Mouse (Mus musculus) erythroblast, adult 5-6 weeks (primary cell): ENCODE results near the gene Gm9495. TPM values are rescaled to one million over a fixed set of nuclear protein-coding genes. Genes with fewer than 3 reads are reported as not detected.
"Not testable (repeated sequence)": the region's sequence is repeated elsewhere in the genome, so short reads cannot be mapped to it uniquely, and the experiment has no call there.

ENCODE experiments used
- ATAC-seq: replicated peaks from 2 replicates; pipeline ENCODE4 v1.8.0; 2016; ENCODE audit warnings: moderate number of reproducible peaks, mild to moderate bottlenecking, moderate TSS enrichment, inconsistent platforms; ENCODE audit not compliant: poor library complexity, low FRiP score, severe bottlenecking
- total RNA-seq, 2 experiments: library from RNA; stranded (forward) in 1 of 2; stranded (reverse) in 1 of 2; fragments of 150-400 nt in 1 of 2; fragments of 200-764, 138-1000 nt in 1 of 2; gene quantifications; 2 replicates each; pipeline versions ENCODE4 v1.2.3 to v1.2.4; 2015 to 2017; ENCODE audit warnings: low replicate concordance in 2 of 2

The Gm9495 gene
- not detected in 2 replicates for total RNA-seq (2015; ENCODE audit: low replicate concordance)
- total RNA-seq (2017; ENCODE audit: low replicate concordance): not detected in 2 replicates

DNA sequence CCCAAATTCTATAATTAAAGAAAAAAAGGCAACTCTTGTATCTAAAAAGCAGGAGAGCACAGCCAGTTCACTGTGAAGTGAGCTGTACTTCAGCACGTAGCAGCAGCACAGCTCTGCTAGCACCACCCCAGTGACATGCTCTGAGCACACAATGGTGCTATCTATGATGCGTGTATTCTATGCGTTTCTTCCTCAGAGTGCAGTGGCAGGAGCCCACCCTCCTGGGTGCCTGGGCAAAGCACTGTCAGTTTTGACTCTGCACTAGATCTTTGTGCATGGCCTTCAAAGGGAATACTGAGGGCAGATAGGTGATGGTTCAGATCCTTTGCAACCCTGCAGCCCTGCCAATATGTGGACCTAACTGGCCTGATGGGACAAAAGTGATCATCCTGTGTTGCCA is at the start of gene Gm9495:
Gene Gm9495, minus strand, starts transcription at position 101 of the 400 bp plus-strand sequence.
- ATAC-seq: not testable (repeated sequence)

DNA sequence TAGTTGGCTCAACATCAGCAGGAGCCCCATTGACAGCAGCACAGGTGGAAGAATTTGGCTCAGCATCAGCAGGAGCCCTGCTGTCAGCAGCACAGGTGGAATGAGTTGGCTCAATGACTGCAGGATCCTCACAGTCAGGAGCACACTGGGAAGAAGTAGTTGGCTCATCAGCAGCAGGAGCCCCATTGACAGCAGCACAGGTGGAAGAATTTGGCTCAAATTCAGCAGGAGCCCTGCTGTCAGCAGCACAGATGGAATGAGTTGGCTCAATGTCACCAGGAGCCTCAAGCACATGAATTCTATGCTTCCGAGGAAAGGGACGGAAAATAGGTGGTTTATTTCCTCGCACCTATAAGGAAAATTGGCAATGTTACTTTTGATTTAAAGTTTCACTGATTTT is 21.6 kb upstream of the Gm9495 start:
- not testable (repeated sequence) for ATAC-seq

DNA sequence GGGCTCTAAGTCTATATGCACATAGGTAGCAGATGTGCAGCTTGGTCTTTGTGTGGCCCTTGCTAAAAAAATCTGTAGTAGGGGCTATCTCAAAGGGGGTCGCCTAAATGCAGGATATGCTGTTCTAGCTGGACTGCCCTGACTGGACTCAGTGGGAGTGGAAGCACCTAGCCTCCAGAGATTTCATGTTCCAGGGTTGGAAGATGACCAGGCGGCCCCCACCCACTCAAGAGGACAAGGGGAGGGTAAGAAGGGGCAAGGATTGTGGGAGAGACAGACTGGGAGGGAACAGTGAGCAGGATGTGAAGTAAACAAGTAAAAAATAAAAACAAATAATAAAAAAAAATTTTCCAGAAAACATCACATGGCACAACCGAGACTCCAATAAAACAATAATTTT is 33.3 kb downstream of the Gm9495 start:
- not testable (repeated sequence) for ATAC-seq

DNA sequence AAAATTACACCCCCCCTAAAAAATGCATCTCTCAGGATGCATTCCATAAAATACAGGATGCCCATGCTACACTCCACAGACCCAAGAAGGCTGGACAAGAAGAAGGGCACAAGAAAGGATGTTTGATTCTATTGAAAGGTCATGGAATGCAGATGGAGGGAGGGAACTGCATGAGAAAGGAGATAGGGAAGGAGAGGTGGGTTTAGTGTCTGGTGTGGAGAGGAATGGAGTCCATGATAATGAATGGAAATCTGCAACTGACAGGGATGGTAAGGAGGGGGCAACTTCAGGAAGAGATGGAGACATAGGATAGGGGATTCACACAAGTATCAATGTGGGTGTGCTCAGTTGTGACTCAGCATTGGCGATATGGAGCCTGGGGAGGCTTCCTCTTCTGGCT is 39.0 kb downstream of the Gm9495 start:
- ATAC-seq: no peak

DNA sequence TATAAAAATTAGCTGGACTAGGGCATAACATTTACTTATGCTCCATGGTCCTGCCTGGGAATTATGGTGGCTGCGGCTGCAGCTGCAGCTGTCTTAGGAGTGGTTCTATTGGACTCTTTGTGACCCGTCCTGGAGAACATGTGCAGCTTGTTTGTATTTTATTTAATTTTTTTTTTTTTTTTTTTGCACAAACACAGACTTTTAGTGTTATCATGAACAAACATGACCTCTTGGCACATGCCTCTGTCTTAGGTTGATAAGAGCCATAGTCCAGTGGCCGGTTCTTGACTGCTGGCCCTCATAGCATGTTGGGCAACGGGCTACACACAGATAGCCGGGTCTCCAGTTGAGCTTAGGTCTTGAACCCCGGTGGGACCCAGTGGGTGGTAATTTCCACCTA is 48.6 kb downstream of the Gm9495 start:
- no peak for ATAC-seq

DNA sequence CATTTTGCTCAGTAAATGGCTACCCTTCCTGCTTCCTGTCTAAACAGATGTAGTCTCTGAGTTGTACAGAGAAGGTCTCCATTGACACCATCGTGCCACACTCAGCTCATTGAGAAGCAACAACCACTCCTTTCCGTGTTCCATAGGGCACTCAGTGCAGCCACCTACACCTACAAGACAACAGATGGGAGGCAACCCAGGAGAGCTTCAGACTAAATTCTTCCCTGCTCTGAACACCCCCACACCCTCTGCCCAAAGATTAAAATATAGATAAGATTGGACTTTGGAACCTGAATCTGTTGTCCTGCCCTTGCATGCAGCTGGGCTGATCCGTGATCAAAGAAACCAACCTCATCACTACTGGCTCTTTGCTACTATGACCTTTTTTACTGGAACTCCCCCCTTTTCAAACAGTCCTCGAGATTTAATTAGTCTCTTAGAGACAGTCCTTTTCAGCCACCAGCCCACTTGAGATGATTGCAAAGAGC is 53.4 kb downstream of the Gm9495 start:
- ATAC-seq: no peak

DNA sequence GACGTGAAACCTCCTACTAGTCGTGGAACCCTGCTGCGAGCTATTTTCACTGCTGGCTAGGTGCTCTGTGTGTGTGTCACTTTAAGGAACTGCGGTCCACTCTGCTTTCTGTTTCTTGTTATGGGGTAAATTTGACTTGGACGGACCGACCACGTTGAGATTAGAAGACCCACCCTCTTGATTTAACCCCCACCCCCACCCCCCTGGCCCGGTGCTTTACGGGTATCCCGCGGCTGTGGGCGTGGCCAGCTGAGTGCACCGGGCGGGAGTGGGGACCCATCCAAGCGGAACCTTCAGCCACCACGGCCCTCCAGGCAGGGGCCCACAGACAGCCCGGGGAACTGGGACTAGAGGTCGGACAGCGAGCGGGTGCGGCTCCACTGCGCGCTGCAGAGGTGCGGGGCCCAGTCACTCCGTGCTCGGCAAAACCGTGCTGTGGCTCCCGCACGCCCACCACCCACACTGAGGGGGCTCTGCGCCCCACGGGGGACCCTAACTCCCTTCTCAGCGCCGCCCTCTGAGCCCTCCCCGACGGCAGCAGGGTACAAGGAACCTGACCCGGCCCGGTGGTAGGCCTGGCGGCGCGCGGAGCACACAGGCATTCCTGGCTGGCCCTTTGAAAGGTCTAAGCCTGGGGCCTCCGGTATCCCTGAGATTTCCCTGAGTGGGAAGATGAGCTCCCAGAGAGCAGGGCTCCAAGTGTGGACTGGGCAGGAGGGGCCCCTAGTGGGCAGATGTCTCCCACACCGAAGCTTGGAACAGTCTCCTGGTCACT is 54.0 kb downstream of the Gm9495 start:
- no peak for ATAC-seq

DNA sequence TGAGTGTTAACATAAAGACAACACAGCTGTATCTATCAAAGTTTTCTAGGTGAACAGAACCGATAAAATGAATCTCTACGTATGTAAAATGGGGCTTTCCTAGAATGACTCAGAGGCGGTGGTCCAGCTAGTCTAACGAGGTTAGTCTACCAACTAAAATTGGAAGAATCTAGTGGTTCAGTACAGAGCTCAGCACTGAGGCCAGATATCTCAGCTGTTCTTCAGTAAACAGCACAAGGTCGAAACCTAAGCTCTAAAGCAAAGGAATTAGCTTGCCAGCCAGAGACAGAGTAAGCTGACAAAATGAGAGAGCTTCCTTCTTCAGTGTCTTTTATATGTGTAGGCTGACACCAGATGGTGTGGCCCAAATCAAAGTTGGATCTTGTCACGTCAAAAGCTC is 57.2 kb downstream of the Gm9495 start:
- no peak for ATAC-seq

DNA sequence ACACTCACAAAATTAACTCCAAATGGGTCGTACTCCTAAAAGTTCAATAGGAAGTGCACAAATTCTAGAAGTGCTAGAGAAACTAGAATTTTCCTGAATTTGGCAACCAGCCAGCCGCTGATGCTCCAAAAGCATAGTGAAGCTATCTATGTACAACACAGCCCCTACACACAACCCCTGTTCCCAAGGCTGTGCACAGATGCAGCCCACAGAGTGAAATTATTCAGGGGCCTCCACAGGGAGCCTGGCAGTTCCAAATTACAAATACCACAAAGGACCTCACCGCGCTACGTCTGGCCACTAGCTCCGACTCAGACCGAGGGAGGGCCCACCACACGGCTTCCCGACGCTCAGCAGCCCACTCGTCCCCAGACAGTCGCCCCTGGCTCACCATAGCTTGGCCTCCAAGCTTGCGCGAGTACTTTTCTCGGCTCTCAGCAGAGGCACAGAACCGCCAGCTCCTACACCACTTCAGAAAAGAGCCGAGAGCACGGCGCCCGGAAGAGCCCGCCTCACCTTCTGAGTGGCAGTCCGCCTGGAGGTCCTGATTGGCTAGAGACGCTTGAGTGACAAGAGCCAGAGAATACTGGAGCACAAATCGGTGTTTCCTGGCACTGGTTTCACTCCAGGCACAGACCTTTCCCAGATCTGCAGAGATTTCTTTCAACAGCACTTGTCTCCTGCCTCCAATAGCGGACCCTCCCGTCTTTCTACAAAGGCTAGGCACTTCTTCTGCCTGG is 58.1 kb downstream of the Gm9495 start:
- ATAC-seq: no peak

DNA sequence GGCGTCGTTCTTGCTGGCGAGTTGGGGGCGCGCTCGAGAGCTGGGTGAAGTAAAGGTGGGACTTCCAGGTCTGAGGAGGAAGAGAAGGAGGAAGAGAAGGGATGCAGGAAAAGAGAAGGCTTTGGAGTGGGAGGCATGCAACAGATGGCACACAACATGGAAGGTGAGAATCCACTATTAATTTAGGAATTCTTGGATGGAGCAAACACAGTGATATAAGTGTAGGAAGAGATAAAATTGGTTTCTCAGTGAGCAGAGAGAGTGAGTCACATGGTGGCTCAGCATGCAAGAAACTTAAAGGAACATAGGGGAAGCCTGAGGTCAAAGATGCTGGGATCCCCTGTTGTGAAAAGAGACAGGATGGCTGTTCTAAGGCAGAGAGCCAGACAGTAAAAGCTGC is 69.0 kb downstream of the Gm9495 start:
- no peak for ATAC-seq

Other genes with a start within 250 kb of the Gm9495 start
- gene Zfp930, start 244.5 kb downstream of the Gm9495 start, total RNA-seq (2015; ENCODE audit: low replicate concordance): 1.5 and 1.7 TPM in 2 replicates
- 4.1 and 5.3 TPM in 2 replicates for gene Zfp930, start 244.5 kb downstream of the Gm9495 start, total RNA-seq (2017; ENCODE audit: low replicate concordance)
- 2.3 TPM in 1 of 2 replicates, not detected in the other for gene D130040H23Rik, start 182.5 kb downstream of the Gm9495 start, total RNA-seq (2015; ENCODE audit: low replicate concordance)
- gene D130040H23Rik, start 182.5 kb downstream of the Gm9495 start, total RNA-seq (2017; ENCODE audit: low replicate concordance): 3.6 TPM in 1 of 2 replicates, not detected in the other
- gene Gm7697, start 69.4 kb upstream of the Gm9495 start, total RNA-seq (2015; ENCODE audit: low replicate concordance): not detected in 2 replicates
- gene Gm7697, start 69.4 kb upstream of the Gm9495 start, total RNA-seq (2017; ENCODE audit: low replicate concordance): not detected in 2 replicates
- 9.4 and 19.4 TPM in 2 replicates for gene Zfp868, start 172.0 kb upstream of the Gm9495 start, total RNA-seq (2015; ENCODE audit: low replicate concordance)
- 9.4 and 9.9 TPM in 2 replicates for gene Zfp868, start 172.0 kb upstream of the Gm9495 start, total RNA-seq (2017; ENCODE audit: low replicate concordance)
- not detected in 2 replicates for gene Zfp964, start 200.9 kb upstream of the Gm9495 start, total RNA-seq (2015; ENCODE audit: low replicate concordance)
- 0.09 and 0.14 TPM in 2 replicates for gene Zfp964, start 200.9 kb upstream of the Gm9495 start, total RNA-seq (2017; ENCODE audit: low replicate concordance)